Mouse (Mus musculus) testis, adult 2 months (tissue): Measurements from ENCODE around the gene Clrn3. TPM values are rescaled to one million over a fixed set of nuclear protein-coding genes. Genes with fewer than 3 reads are reported as not detected.

Experiments
- H3K27ac ChIP-seq: fragments of 200-500 bp; 2 replicates; pipeline ENCODE4 v1.5.1; 2012; ENCODE audit warnings: low read depth, low read length; ENCODE audit not compliant: control insufficient read depth, insufficient read depth
- H3K27me3 ChIP-seq: fragments of 200-500 bp; 2 replicates; pipeline ENCODE4 v1.6.1; 2012; ENCODE audit warnings: mild to moderate bottlenecking, low read length, moderate library complexity; ENCODE audit not compliant: control insufficient read depth, insufficient read depth
- H3K36me3 ChIP-seq: fragments of 200-500 bp; 2 replicates; pipeline ENCODE4 v1.6.1; 2012; ENCODE audit warnings: mild to moderate bottlenecking, low read length; ENCODE audit not compliant: control insufficient read depth, insufficient read depth
- H3K4me1 ChIP-seq: fragments of 200-500 bp; 2 replicates; pipeline ENCODE4 v1.6.1; 2012; ENCODE audit warnings: low read length; ENCODE audit not compliant: control insufficient read depth, insufficient read depth
- H3K4me3 ChIP-seq: fragments of 200-500 bp; 2 replicates; pipeline ENCODE4 v1.5.1; 2012; ENCODE audit warnings: low read depth, mild to moderate bottlenecking, low read length, moderate library complexity, mixed read lengths; ENCODE audit not compliant: control insufficient read depth
- CTCF ChIP-seq: fragments of 200-500 bp; IDR thresholded peaks from 2 replicates; pipeline ENCODE4 v1.5.1; 2012; ENCODE audit warnings: low read depth, mild to moderate bottlenecking, inconsistent platforms, low read length, moderate library complexity; ENCODE audit not compliant: control insufficient read depth, insufficient read depth, insufficient replicate concordance
- POLR2A ChIP-seq: fragments of 200-500 bp; IDR thresholded peaks from 2 replicates; pipeline ENCODE4 v1.6.1; 2012; ENCODE audit warnings: low read depth, mild to moderate bottlenecking, inconsistent platforms, low read length, moderate library complexity; ENCODE audit not compliant: control insufficient read depth
- polyA plus RNA-seq: library from polyadenylated mRNA; depleted of rRNA; stranded (reverse); fragments of >200 nt; gene quantifications from 2 replicates; pipeline ENCODE4 v1.2.3, GENCODE M21; 2012; rRNA removed

Clrn3 gene
- polyA plus RNA-seq, 1 experiment, result not detected

DNA sequence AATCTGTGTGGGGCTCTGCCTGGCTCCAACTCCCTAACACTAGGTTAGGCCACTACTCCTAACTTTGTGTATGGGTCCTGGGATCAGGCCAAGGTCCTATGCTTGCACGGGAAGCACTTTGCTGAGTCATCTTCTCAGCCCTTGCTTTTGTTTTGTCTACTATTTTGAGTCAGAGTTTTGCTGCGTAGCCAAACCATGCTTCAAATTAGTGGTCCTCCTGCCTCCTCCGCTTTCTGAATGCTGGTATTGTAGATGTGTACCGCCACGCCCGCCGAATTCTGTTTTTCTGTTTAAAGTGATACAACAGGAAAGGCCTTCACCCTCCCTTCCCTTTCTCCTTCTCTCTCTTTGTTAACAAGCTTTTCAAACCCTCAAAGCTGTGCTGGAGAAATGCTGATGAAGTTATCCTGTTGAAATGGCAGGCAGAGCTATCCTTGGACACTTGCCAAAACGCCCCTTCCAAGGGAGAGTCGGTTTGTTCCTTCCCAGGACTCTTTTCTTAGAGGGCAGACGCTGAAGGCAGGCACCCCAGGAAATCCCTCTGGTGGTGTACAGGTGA lies 49.1 kb downstream of the Clrn3 start:
- TF ChIP-seq POLR2A, result no peak
- H3K27me3 ChIP-seq, result no peaks in the 10 kb centered on the region
- H3K4me1 ChIP-seq, result no peaks in the 10 kb centered on the region
- H3K27ac ChIP-seq, result no peak overlapping the region
- no peak overlapping the region for H3K4me3 ChIP-seq
- no peaks in the 10 kb centered on the region for H3K36me3 ChIP-seq

DNA sequence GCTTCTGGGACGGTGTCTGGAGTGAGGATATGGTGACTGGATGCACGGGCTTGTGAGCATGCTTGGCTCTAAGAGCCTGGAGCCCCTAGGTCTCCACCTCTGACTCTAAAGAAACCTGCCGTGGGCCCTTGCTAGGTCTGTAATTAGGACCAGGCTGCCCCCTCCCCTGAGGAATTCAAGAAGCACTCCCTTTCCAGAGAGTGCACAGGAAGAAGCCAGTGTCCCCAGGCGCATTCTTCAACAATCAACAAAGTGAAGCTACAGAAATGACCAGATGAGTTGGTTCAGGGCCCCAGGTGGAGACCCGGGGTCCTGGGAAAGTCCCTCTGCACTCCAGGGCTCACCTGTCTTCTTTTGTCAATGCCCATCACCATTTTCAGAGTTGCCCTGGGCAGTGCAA lies 51.2 kb downstream of the Clrn3 start:
- Histone ChIP-seq H3K4me1 (no peaks in the 10 kb centered on the region), H3K27me3 (no peaks in the 10 kb centered on the region), H3K36me3 (no peaks in the 10 kb centered on the region), H3K4me3 (no peak overlapping the region), H3K27ac (no peak overlapping the region)
- TF ChIP-seq CTCF (no peak), POLR2A (no peak)

DNA sequence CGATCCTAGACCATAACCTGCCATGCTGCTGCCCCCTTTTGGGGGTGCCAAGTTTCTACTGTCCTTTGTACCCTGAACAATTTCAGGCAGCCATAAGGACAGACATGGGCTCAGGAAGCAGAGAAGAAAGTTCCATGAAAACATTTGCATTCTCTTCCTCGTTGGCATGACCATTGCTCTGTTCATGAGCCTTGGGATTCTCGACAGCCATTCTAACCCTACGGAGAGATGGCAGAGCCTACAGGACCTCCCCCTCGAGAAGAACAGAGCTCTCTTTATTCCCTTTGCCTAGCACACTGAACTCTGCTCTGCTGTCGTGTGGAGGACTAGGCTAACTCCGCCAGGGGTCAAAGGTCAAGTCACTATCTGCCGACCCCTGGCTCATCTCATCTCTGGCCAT lies 52.5 kb downstream of the Clrn3 start:
- Histone ChIP-seq H3K27me3 (no peaks in the 10 kb centered on the region), H3K27ac (no peak overlapping the region), H3K4me3 (no peak overlapping the region), H3K36me3 (no peaks in the 10 kb centered on the region), H3K4me1 (no peaks in the 10 kb centered on the region)
- TF ChIP-seq CTCF (no peak), POLR2A (no peak)

DNA sequence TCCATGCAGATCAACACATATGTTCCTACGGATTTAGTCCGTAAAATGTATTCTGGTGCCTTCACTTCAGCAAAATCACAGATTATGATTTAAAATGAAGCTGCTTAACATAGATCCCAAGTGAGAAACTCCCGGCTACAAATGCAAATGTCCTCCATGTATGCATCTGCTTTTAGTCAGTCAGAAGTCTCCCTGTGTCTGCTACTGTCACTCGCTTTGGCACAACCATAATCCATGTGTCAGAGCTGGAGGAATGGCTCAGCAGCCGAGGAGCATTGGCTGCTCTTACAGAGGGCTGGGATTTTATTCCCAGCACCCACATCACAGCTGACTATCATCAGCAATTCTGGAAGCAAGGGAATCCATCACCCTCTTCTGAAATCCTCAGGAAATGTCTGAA lies 58.1 kb downstream of the Clrn3 start:
- H3K27me3 ChIP-seq, result no peaks in the 10 kb centered on the region
- H3K4me1 ChIP-seq, result peaks cover 2% of the 10 kb centered on the region; the same call in 1 of the 2 replicates
- no peaks in the 10 kb centered on the region for H3K36me3 ChIP-seq
- H3K27ac ChIP-seq, result no peak overlapping the region
- no peak for TF ChIP-seq POLR2A
- no peak for TF ChIP-seq CTCF
- H3K4me3 ChIP-seq, result no peak overlapping the region

DNA sequence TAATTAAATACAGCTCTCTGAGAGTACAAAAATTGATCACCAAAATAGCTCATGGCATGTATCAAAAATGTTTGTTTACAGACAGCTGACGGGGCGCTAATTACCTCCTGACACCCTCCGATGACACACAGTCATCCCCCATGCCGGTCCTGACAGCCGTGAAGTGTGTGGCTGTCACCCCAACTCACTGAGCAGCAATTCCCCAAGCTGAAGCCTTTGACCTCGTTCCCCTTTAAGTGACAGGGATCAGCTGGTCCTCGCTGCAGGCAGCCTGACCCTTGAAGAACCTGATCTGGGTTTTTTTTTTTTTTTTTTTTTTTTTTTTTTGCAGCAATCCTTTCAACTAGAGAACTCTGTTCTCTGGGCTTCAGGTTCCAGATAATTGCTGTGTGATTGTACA lies 59.8 kb downstream of the Clrn3 start:
- no peaks in the 10 kb centered on the region for H3K36me3 ChIP-seq
- H3K4me1 ChIP-seq, result peaks cover 2% of the 10 kb centered on the region; the same call in 1 of the 2 replicates

DNA sequence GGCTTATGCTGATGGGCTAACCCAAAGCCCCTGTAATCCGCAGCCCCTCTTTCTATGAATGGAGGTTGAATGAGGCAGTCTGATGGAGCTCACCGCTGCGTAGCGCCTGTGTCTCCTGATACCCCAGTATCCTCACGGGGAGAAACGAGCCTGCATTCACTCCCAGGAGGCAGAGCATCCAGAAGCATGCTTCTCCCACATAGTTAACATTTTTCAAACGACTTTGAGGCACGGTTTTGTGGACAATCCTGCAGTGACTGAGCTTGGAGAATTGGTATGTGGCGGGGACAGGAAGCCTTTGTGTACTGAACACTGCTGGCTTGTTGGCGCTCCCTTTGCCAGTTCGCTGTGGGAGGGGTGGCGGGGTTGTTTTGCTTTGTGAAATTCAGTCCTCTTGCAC lies 63.2 kb downstream of the Clrn3 start:
- H3K4me3 ChIP-seq, result no peak overlapping the region

More for the DNA sequence above, 59.8 kb downstream of the Clrn3 start:
- Histone ChIP-seq H3K4me3 (no peak overlapping the region), H3K27me3 (no peaks in the 10 kb centered on the region), H3K27ac (no peak overlapping the region)
- TF ChIP-seq POLR2A, result no peak
- TF ChIP-seq CTCF, result no peak

DNA sequence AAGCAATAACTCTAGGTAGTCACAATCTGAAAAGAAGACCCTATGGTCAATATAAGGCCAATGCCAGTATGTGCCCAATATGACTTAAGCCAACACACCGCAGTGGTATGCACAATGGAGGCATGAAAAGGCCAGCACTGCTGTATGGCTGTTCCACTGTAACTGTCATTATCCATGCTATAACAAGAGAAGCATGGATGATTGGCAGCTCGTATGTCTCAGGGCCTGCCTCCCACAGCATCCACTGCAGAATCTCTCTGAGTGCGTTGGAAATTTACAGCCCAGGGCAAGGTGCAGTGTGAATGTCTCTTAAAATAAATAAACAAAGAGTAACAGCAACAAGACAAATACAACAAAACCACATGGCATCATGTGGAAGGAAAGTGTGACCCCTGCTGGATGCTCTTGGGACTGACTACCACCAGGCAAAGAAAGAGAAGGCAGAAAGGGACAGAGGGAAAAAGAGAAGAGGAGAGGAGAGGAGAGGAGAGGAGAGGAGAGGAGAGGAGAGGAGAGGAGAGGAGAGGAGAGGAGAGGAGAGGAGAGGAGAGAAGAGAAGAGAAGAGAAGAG lies 63.7 kb downstream of the Clrn3 start:
- TF ChIP-seq CTCF (no peak; the same call in 1 of the 2 replicates), POLR2A (no peak)
- Histone ChIP-seq H3K4me1 (peaks cover 2% of the 10 kb centered on the region; the same call in 1 of the 2 replicates), H3K27ac (no peak overlapping the region), H3K4me3 (no peak overlapping the region), H3K27me3 (no peaks in the 10 kb centered on the region), H3K36me3 (no peaks in the 10 kb centered on the region)

More for the DNA sequence above, 63.2 kb downstream of the Clrn3 start:
- Histone ChIP-seq H3K27ac (no peak overlapping the region), H3K27me3 (no peaks in the 10 kb centered on the region), H3K4me1 (peaks cover 2% of the 10 kb centered on the region; the same call in 1 of the 2 replicates), H3K36me3 (no peaks in the 10 kb centered on the region)
- no peak for TF ChIP-seq POLR2A
- TF ChIP-seq CTCF, result no peak

Other genes with a start within 250 kb of the Clrn3 start
- gene Foxi2, start 118.3 kb downstream of the Clrn3 start, polyA plus RNA-seq, result 0.06 TPM in 1 of 2 replicates, not detected in the other
- gene Ptpre, start 8.8 kb upstream of the Clrn3 start, polyA plus RNA-seq, result 5.4 and 7.2 TPM in 2 replicates
- gene Mki67, start 187.7 kb upstream of the Clrn3 start, polyA plus RNA-seq, result 2.2 and 2.9 TPM in 2 replicates